In genomic region chr16:31278081-31278480, GRCm38 (mm10) we compare ENCODE assay signal across 23 mouse cellular contexts. TPM values are rescaled to one million over a fixed set of nuclear protein-coding genes. Genes with fewer than 3 reads are reported as not detected.
DNase-seq lines count a peak whose midpoint lies in the region; ATAC-seq and TF ChIP-seq lines count a peak whose summit lies in the region.
"Had no signal": no experiment of that assay in that cellular context is flagged by ENCODE, and none has a peak within 500 bp of the region (broad histone marks: within the 10 kb centered on the region; RNA-seq: fewer than 3 reads in every experiment).

No protein-coding gene starts in this region.

- H3K4me1 ChIP-seq in limb, embryonic 15.5 days: peaks cover 32% of the 10 kb centered on the region
- H3K4me1 ChIP-seq in limb, embryonic 10.5 days: peaks cover 18% of the 10 kb centered on the region
- H3K4me1 ChIP-seq in stomach, postnatal 0 days (replicated peaks; ENCODE audit: control insufficient read depth, insufficient read depth): no peaks in the 10 kb centered on the region
- peaks cover 9% of the 10 kb centered on the region for H3K4me1 ChIP-seq in forebrain, embryonic 12.5 days

- peak; percentile 55 for DNase-seq in gastrocnemius, postnatal 25 days
- no peak for DNase-seq in gastrocnemius, postnatal 4 days (ENCODE audit: low spot score in 2 of 2)
- DNase-seq in limb, embryonic 10.5 days (ENCODE audit: low spot score): no peak
- peak; percentile 34 to 56 for DNase-seq in heart, postnatal 10 days
- DNase-seq in stomach, postnatal 0 days (ENCODE audit: low spot score): peak; percentile 22
- DNase-seq: adrenal gland, postnatal 25 days; cerebellum, adult 9-10 months; kidney, postnatal 25 days; liver; retina, postnatal 1 day; right cerebral cortex, postnatal 4 days had no signal

- H3K27ac ChIP-seq in limb, embryonic 15.5 days: peak overlapping the region; percentile 55
- no peak overlapping the region for H3K27ac ChIP-seq in limb, embryonic 10.5 days
- no peak overlapping the region for H3K27ac ChIP-seq in stomach, postnatal 0 days (replicated peaks)
- H3K27ac ChIP-seq in forebrain, embryonic 12.5 days: no peak overlapping the region
- H3K27ac ChIP-seq: forebrain, embryonic 15.5 days; hindbrain, embryonic 15.5 days; liver, embryonic 15.5 days; macrophage; midbrain, embryonic 15.5 days; neural tube, embryonic 13.5 days; stomach, embryonic 15.5 days had no signal

- intact Hi-C loops in heart, postnatal 10 days (cut with DNase I): no loop called here

- 51% methylated on average over 2 of the region's 2 CpGs for WGBS in limb, embryonic 15.5 days
- 64% methylated on average over 2 of the region's 2 CpGs for WGBS in limb, embryonic 10.5 days
- 47% methylated on average over 2 of the region's 2 CpGs for WGBS in stomach, postnatal 0 days
- WGBS in forebrain, embryonic 12.5 days: 63% methylated on average over 2 of the region's 2 CpGs

- H3K4me2 ChIP-seq in limb, embryonic 15.5 days: no peak overlapping the region
- H3K4me2 ChIP-seq in stomach, postnatal 0 days (replicated peaks; ENCODE audit: low read depth): no peak overlapping the region
- no peak overlapping the region for H3K4me2 ChIP-seq in forebrain, embryonic 12.5 days
- H3K4me2 ChIP-seq: embryonic facial prominence, embryonic 15.5 days; forebrain, embryonic 15.5 days; hindbrain, embryonic 15.5 days; liver, embryonic 15.5 days; lung, embryonic 15.5 days; midbrain, embryonic 15.5 days; neural tube, embryonic 13.5 days; stomach, embryonic 15.5 days had no signal

- H3K9ac ChIP-seq in limb, embryonic 15.5 days: no peak overlapping the region
- H3K9ac ChIP-seq in stomach, postnatal 0 days (ENCODE audit: low read length): no peak overlapping the region
- H3K9ac ChIP-seq in forebrain, embryonic 12.5 days: no peak overlapping the region
- H3K9ac ChIP-seq: embryonic facial prominence, embryonic 15.5 days; forebrain, embryonic 15.5 days; hindbrain, embryonic 15.5 days; liver, embryonic 15.5 days; lung, embryonic 15.5 days; midbrain, embryonic 15.5 days; neural tube, embryonic 13.5 days; stomach, embryonic 15.5 days had no signal

- H3K36me3 ChIP-seq in limb, embryonic 15.5 days: no peaks in the 10 kb centered on the region
- H3K36me3 ChIP-seq in limb, embryonic 10.5 days: no peaks in the 10 kb centered on the region
- no peaks in the 10 kb centered on the region for H3K36me3 ChIP-seq in stomach, postnatal 0 days (ENCODE audit: control insufficient read depth, insufficient read depth, low read length)
- no peaks in the 10 kb centered on the region for H3K36me3 ChIP-seq in forebrain, embryonic 12.5 days (replicated peaks)
- H3K36me3 ChIP-seq: embryonic facial prominence, embryonic 15.5 days; forebrain, embryonic 15.5 days; hindbrain, embryonic 15.5 days; liver, embryonic 15.5 days; lung, embryonic 15.5 days; midbrain, embryonic 15.5 days; neural tube, embryonic 13.5 days; stomach, embryonic 15.5 days had no signal

- H3K4me3 ChIP-seq in limb, embryonic 15.5 days: no peak overlapping the region
- no peak overlapping the region for H3K4me3 ChIP-seq in limb, embryonic 10.5 days
- H3K4me3 ChIP-seq in stomach, postnatal 0 days (ENCODE audit: low read depth, low read length): no peak overlapping the region
- no peak overlapping the region for H3K4me3 ChIP-seq in forebrain, embryonic 12.5 days (replicated peaks)
- H3K4me3 ChIP-seq: embryonic facial prominence, embryonic 15.5 days; forebrain, embryonic 15.5 days; hindbrain, embryonic 15.5 days; liver, embryonic 15.5 days; lung, embryonic 15.5 days; midbrain, embryonic 15.5 days; neural tube, embryonic 13.5 days; stomach, embryonic 15.5 days had no signal

- no peaks in the 10 kb centered on the region for H3K27me3 ChIP-seq in limb, embryonic 15.5 days
- H3K27me3 ChIP-seq in limb, embryonic 10.5 days (ENCODE audit: low read depth, poor library complexity, severe bottlenecking): no peaks in the 10 kb centered on the region
- no peaks in the 10 kb centered on the region for H3K27me3 ChIP-seq in stomach, postnatal 0 days (ENCODE audit: control insufficient read depth, insufficient read depth, low read length)
- H3K27me3 ChIP-seq in forebrain, embryonic 12.5 days: no peaks in the 10 kb centered on the region
- H3K27me3 ChIP-seq: embryonic facial prominence, embryonic 15.5 days; forebrain, embryonic 15.5 days; hindbrain, embryonic 15.5 days; lung, embryonic 15.5 days; midbrain, embryonic 15.5 days; neural tube, embryonic 13.5 days; stomach, embryonic 15.5 days had no signal

- TF ChIP-seq EP300 in stomach, postnatal 0 days (optimal IDR thresholded peaks at IDR 0.05): no peak

- H3K9me3 ChIP-seq in limb, embryonic 15.5 days: no peaks in the 10 kb centered on the region
- H3K9me3 ChIP-seq in limb, embryonic 10.5 days (replicated peaks): no peaks in the 10 kb centered on the region
- no peaks in the 10 kb centered on the region for H3K9me3 ChIP-seq in stomach, postnatal 0 days (ENCODE audit: control insufficient read depth, low read length)
- no peaks in the 10 kb centered on the region for H3K9me3 ChIP-seq in forebrain, embryonic 12.5 days
- H3K9me3 ChIP-seq: embryonic facial prominence, embryonic 15.5 days; forebrain, embryonic 15.5 days; hindbrain, embryonic 15.5 days; liver, embryonic 15.5 days; lung, embryonic 15.5 days; midbrain, embryonic 15.5 days; neural tube, embryonic 13.5 days; stomach, embryonic 15.5 days had no signal

- no peak for TF ChIP-seq CTCF in stomach, postnatal 0 days (IDR thresholded peaks at IDR 0.05; ENCODE audit: low read depth)

- ATAC-seq in limb, embryonic 15.5 days (ENCODE audit: insufficient number of reproducible peaks, low FRiP score, low TSS enrichment, low read depth): no peak
- ATAC-seq in stomach, postnatal 0 days (ENCODE audit: low FRiP score, low TSS enrichment): no peak
- no peak for ATAC-seq in forebrain, embryonic 12.5 days (ENCODE audit: low FRiP score)
- ATAC-seq: CD4-positive, CD25-positive, alpha-beta regulatory T cell, adult 4 months; forebrain, embryonic 15.5 days; midbrain, embryonic 15.5 days had no signal

RNA-seq across cellular contexts. Expression of gene Ppp1r2, which starts 3.0 kb away (rescaled TPM):
- 10 to 100 TPM; 67.7 to 74.0 TPM for total RNA-seq in gastrocnemius, postnatal 25 days (2021)
- total RNA-seq in gastrocnemius, postnatal 4 days (2021): 10 to 100 TPM; 84.9 to 87.3 TPM
- polyA plus RNA-seq in limb, embryonic 15.5 days (2015; fragmentation: Nextera tagmentation; extraction: Ambion mirVana): 88.9 and 98.3 TPM in 2 replicates
- 84.6 and 89.8 TPM in 2 replicates for polyA plus RNA-seq in limb, embryonic 10.5 days (2016; fragmentation: Nextera tagmentation; extraction: Ambion mirVana)
- total RNA-seq in heart, postnatal 10 days (2021): 100 to 1,000 TPM; 113 to 125 TPM
- 92.8 and 99.7 TPM in 2 replicates for polyA plus RNA-seq in stomach, postnatal 0 days (2015; fragmentation: Nextera tagmentation; extraction: Ambion mirVana)
- polyA plus RNA-seq in forebrain, embryonic 12.5 days (2016; fragmentation: Nextera tagmentation; extraction: Ambion mirVana): 95.4 and 95.5 TPM in 2 replicates

RNA-seq across cellular contexts. Expression of gene Apod, which starts 36.5 kb away (rescaled TPM):
- total RNA-seq in gastrocnemius, postnatal 25 days (2021): 10 to 100 TPM; 22.1 to 22.6 TPM
- 10 to 100 TPM in 1 of 2 experiments, 1 to 10 TPM in 1; 9.1 to 15.5 TPM for total RNA-seq in gastrocnemius, postnatal 4 days (2021)
- polyA plus RNA-seq in limb, embryonic 15.5 days (2015; fragmentation: Nextera tagmentation; extraction: Ambion mirVana): 91.2 and 97.6 TPM in 2 replicates
- polyA plus RNA-seq in limb, embryonic 10.5 days (2016; fragmentation: Nextera tagmentation; extraction: Ambion mirVana): 5.9 and 6.5 TPM in 2 replicates
- 1 to 10 TPM in 1 of 2 experiments, under 1 TPM in 1; 0.91 to 1.1 TPM for total RNA-seq in heart, postnatal 10 days (2021)
- polyA plus RNA-seq in stomach, postnatal 0 days (2015; fragmentation: Nextera tagmentation; extraction: Ambion mirVana): 1.0 TPM in 2 replicates
- polyA plus RNA-seq in forebrain, embryonic 12.5 days (2016; fragmentation: Nextera tagmentation; extraction: Ambion mirVana): 28.3 and 41.7 TPM in 2 replicates
- polyA plus RNA-seq: CD4-positive, CD25-positive, alpha-beta regulatory T cell, adult 4 months; liver, embryonic 15.5 days had no signal

Comparison
In these comparisons a context has a peak if more than half of its experiments do, and no peak if none do; other contexts are left out.
1. DNase-seq: peak in gastrocnemius, postnatal 25 days (single experiment), heart, postnatal 10 days (2 of 2) and stomach, postnatal 0 days (single experiment); none in gastrocnemius, postnatal 4 days (0 of 2) and limb, embryonic 10.5 days (single experiment).